Mouse (Mus musculus) lung, postnatal 0 days (tissue): ENCODE data around the gene Dhrs7c.

Experiments used
- CTCF ChIP-seq: IDR thresholded peaks from 2 replicates; pipeline ENCODE4 v1.5.1; 2016; ENCODE audit warnings: antibody characterized with exemption, mild to moderate bottlenecking
- EP300 ChIP-seq: IDR thresholded peaks from 2 replicates; pipeline ENCODE4 v1.6.1; 2016; ENCODE audit warnings: antibody characterized with exemption, mild to moderate bottlenecking, control low read depth

GRCm38 (mm10) chr11:67805538-67805937 lies 7.6 kb downstream of the Dhrs7c start:
- TF ChIP-seq EP300 (no peak), CTCF (peak; percentile 30)
